ENCODE assay signal across 17 mouse cellular contexts in genomic region chr3:111102646-111103045, GRCm38 (mm10).
DNase-seq lines count a peak whose midpoint lies in the region; ATAC-seq and TF ChIP-seq lines count a peak whose summit lies in the region.
"Had no signal": no experiment of that assay in that cellular context is flagged by ENCODE, and none has a peak within 500 bp of the region (broad histone marks: within the 10 kb centered on the region; RNA-seq: fewer than 3 reads in every experiment).

No protein-coding gene starts in this region.

- no peak overlapping the region for H3K4me3 ChIP-seq in left cerebral cortex, adult 2 months
- H3K4me3 ChIP-seq in midbrain, embryonic 16.5 days (ENCODE audit: low read depth, low read length) = no peak overlapping the region
- H3K4me3 ChIP-seq: embryonic facial prominence, embryonic 15.5 days; limb, embryonic 13.5 days; midbrain, embryonic 13.5 days had no signal

- 86% methylated on average over 1 of the region's 1 CpGs for WGBS in midbrain, embryonic 16.5 days

- H3K4me1 ChIP-seq in midbrain, embryonic 16.5 days (ENCODE audit: control insufficient read depth, insufficient read depth, low read length) = no peaks in the 10 kb centered on the region
- H3K4me1 ChIP-seq: embryonic facial prominence, embryonic 15.5 days; limb, embryonic 13.5 days; midbrain, embryonic 13.5 days had no signal

- no peak overlapping the region for H3K4me2 ChIP-seq in midbrain, embryonic 16.5 days (ENCODE audit: low read length)
- H3K4me2 ChIP-seq: embryonic facial prominence, embryonic 15.5 days; hindbrain, embryonic 14.5 days; limb, embryonic 13.5 days; midbrain, embryonic 13.5 days had no signal

- ATAC-seq in midbrain, embryonic 16.5 days = no peak
- ATAC-seq: forebrain, embryonic 14.5 days; intestine, postnatal 0 days; midbrain, embryonic 13.5 days had no signal

- peak; percentile 2 to 12 for DNase-seq in cerebellum, postnatal 14 days
- DNase-seq in cerebellum, adult 9-11 months = no peak
- DNase-seq in left cerebral cortex, adult 11 months (ENCODE audit: low spot score) = peak; percentile 36
- no peak for DNase-seq in left cerebral cortex, postnatal 4 days
- peak; percentile 84 for DNase-seq in brain, adult 2 months (ENCODE audit: low read depth, low spot score)
- DNase-seq in left cerebral cortex, adult 2 months (ENCODE audit: extremely low spot score in 1 of 2, low spot score in 2 of 2) = no peak
- DNase-seq in thymus, postnatal 14 days = no peak
- DNase-seq: kidney, postnatal 25 days; lung, adult 18-20 months had no signal

- intact Hi-C loops in left cerebral cortex, postnatal 4 days (cut with DNase I) = no loop called here
- intact Hi-C loops in left cerebral cortex, adult 2 months (cut with DNase I) = no loop called here

- H3K27me3 ChIP-seq in midbrain, embryonic 16.5 days (ENCODE audit: control insufficient read depth, insufficient read depth, low read depth, low read length) = no peaks in the 10 kb centered on the region
- H3K27me3 ChIP-seq: embryonic facial prominence, embryonic 15.5 days; limb, embryonic 13.5 days; midbrain, embryonic 13.5 days had no signal

- no peaks in the 10 kb centered on the region for H3K9me3 ChIP-seq in midbrain, embryonic 16.5 days (replicated peaks; ENCODE audit: control insufficient read depth, low read length, poor library complexity, severe bottlenecking)
- H3K9me3 ChIP-seq: embryonic facial prominence, embryonic 15.5 days; limb, embryonic 13.5 days; midbrain, embryonic 13.5 days had no signal

- no peaks in the 10 kb centered on the region for H3K36me3 ChIP-seq in midbrain, embryonic 16.5 days (ENCODE audit: control insufficient read depth, insufficient read depth, low read length)
- H3K36me3 ChIP-seq: embryonic facial prominence, embryonic 15.5 days; limb, embryonic 13.5 days; midbrain, embryonic 13.5 days had no signal

- H3K9ac ChIP-seq in midbrain, embryonic 16.5 days (ENCODE audit: low read depth, low read length) = no peak overlapping the region
- H3K9ac ChIP-seq: embryonic facial prominence, embryonic 15.5 days; hindbrain, embryonic 14.5 days; limb, embryonic 13.5 days; midbrain, embryonic 13.5 days had no signal

- H3K27ac ChIP-seq in left cerebral cortex, adult 2 months = peak overlapping the region; percentile 36; the same call in 1 of the 2 replicates
- no peak overlapping the region for H3K27ac ChIP-seq in midbrain, embryonic 16.5 days (ENCODE audit: low read length)
- H3K27ac ChIP-seq: embryonic facial prominence, embryonic 15.5 days; hindbrain, embryonic 14.5 days; limb, embryonic 13.5 days; macrophage; midbrain, embryonic 13.5 days had no signal

- TF ChIP-seq CTCF in left cerebral cortex, adult 2 months (IDR thresholded peaks at IDR 0.05) = no peak

Comparison
In these comparisons a context has a peak if more than half of its experiments do, and no peak if none do; other contexts are left out.
1. DNase-seq: peak in cerebellum, postnatal 14 days (2 of 2), left cerebral cortex, adult 11 months (single experiment) and brain, adult 2 months (single experiment); none in cerebellum, adult 9-11 months (single experiment), left cerebral cortex, postnatal 4 days (single experiment), left cerebral cortex, adult 2 months (0 of 2) and thymus, postnatal 14 days (single experiment).